Mouse (Mus musculus): Measurements from ENCODE around the gene Cntnap1. TPM values are rescaled to one million over a fixed set of nuclear protein-coding genes. Genes with fewer than 3 reads are reported as not detected.

Cntnap1 gene
- total and polyA plus RNA-seq, 2 experiments from 2014 or later = 3.2 to 15.0 TPM

- no peak overlapping the region for H3K9ac ChIP-seq (replicated peaks; ENCODE audit: low read length, poor library complexity, severe bottlenecking)
- 80% methylated on average over 14 of the region's 14 CpGs for WGBS
- H3K4me1 ChIP-seq (ENCODE audit: insufficient read depth, low read length) = 0 out of 2 replicates have a peak, but pooled peaks cover 3% of the 10 kb centered on the region
- no peak for TF ChIP-seq CTCF (IDR thresholded peaks at IDR 0.05)
- DNase-seq (ENCODE audit: low spot score) (no peak), ATAC-seq (ENCODE audit: low FRiP score) (no peak)
- H3K36me3 ChIP-seq (ENCODE audit: insufficient read depth, low read length) = peaks cover 46% of the 10 kb centered on the region
- no peak overlapping the region for H3K4me3 ChIP-seq (ENCODE audit: low read depth, low read length)
- no peaks in the 10 kb centered on the region for H3K9me3 ChIP-seq (ENCODE audit: low read length)
- H3K27me3 ChIP-seq (ENCODE audit: insufficient read depth, low read length) = 0 out of 2 replicates have a peak, but pooled peaks cover 5% of the 10 kb centered on the region
- H3K27ac ChIP-seq (ENCODE audit: low read depth, low read length) = no peak overlapping the region
- no peak overlapping the region for H3K4me2 ChIP-seq (ENCODE audit: low read depth, low read length, poor library complexity, severe bottlenecking)
These were observed 12.6 kb downstream of the Cntnap1 start for GRCm38 (mm10) chr11:101182771-101183517.

- WGBS = 89% methylated on average over 12 of the region's 12 CpGs
- Histone ChIP-seq H3K4me1 (ENCODE audit: insufficient read depth, low read length) (no peaks in the 10 kb centered on the region), H3K9ac (replicated peaks; ENCODE audit: low read length, poor library complexity, severe bottlenecking) (no peak overlapping the region), H3K4me3 (ENCODE audit: low read depth, low read length) (no peak overlapping the region), H3K9me3 (ENCODE audit: low read length) (no peaks in the 10 kb centered on the region), H3K4me2 (ENCODE audit: low read depth, low read length, poor library complexity, severe bottlenecking) (no peak overlapping the region), H3K27ac (ENCODE audit: low read depth, low read length) (no peak overlapping the region), H3K36me3 (ENCODE audit: insufficient read depth, low read length) (peaks cover 46% of the 10 kb centered on the region), H3K27me3 (ENCODE audit: insufficient read depth, low read length) (no peaks in the 10 kb centered on the region)
- no peak for TF ChIP-seq CTCF (IDR thresholded peaks at IDR 0.05)
- ATAC-seq (ENCODE audit: low FRiP score) (no peak), DNase-seq (ENCODE audit: low spot score) (no peak)
These were observed 14.7 kb downstream of the Cntnap1 start for GRCm38 (mm10) chr11:101184984-101185383.

DNA sequence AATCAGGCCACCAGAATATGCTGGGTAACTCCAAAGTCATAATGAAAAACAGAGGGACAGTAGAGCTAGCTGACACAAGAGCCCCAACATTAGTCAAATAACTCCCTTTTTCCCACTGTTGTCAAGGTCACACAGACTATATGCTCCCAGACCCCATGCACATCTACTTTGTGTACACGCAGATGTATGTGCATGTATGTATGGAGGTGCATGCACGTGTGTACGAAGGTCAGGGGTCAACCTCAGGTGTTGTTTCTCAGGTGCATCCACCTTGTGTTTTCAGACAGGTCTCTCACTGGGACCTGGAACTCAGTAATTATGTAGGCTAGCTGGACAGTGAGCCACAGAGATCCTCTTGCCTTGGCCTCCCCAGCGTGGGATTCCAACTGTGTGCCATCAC, 15.1 kb downstream of the Cntnap1 start:
- WGBS = 93% methylated on average over 4 of the region's 4 CpGs
- TF ChIP-seq CTCF (IDR thresholded peaks at IDR 0.05) = no peak
- Histone ChIP-seq H3K27ac (ENCODE audit: low read depth, low read length) (no peak overlapping the region), H3K4me3 (ENCODE audit: low read depth, low read length) (no peak overlapping the region), H3K4me2 (ENCODE audit: low read depth, low read length, poor library complexity, severe bottlenecking) (no peak overlapping the region), H3K36me3 (ENCODE audit: insufficient read depth, low read length) (peaks cover 46% of the 10 kb centered on the region), H3K9me3 (ENCODE audit: low read length) (no peaks in the 10 kb centered on the region), H3K27me3 (ENCODE audit: insufficient read depth, low read length) (no peaks in the 10 kb centered on the region), H3K9ac (replicated peaks; ENCODE audit: low read length, poor library complexity, severe bottlenecking) (no peak overlapping the region), H3K4me1 (ENCODE audit: insufficient read depth, low read length) (no peaks in the 10 kb centered on the region)
- DNase-seq (ENCODE audit: low spot score) (no peak), ATAC-seq (ENCODE audit: low FRiP score) (no peak)

GRCm38 (mm10) chr11:101186526-101187247, 16.4 kb downstream of the Cntnap1 start:
- no peak overlapping the region for H3K4me3 ChIP-seq (ENCODE audit: low read depth, low read length)
- DNase-seq (ENCODE audit: low spot score) (no peak), ATAC-seq (ENCODE audit: low FRiP score) (no peak)
- TF ChIP-seq CTCF (IDR thresholded peaks at IDR 0.05) = no peak
- H3K4me1 ChIP-seq (ENCODE audit: insufficient read depth, low read length) = no peaks in the 10 kb centered on the region
- no peak overlapping the region for H3K27ac ChIP-seq (ENCODE audit: low read depth, low read length)
- H3K9ac ChIP-seq (replicated peaks; ENCODE audit: low read length, poor library complexity, severe bottlenecking) = no peak overlapping the region
- WGBS = 83% methylated on average over 27 of the region's 27 CpGs
- no peak overlapping the region for H3K4me2 ChIP-seq (ENCODE audit: low read depth, low read length, poor library complexity, severe bottlenecking)
- H3K36me3 ChIP-seq (ENCODE audit: insufficient read depth, low read length) = peaks cover 46% of the 10 kb centered on the region
- H3K9me3 ChIP-seq (ENCODE audit: low read length) = no peaks in the 10 kb centered on the region
- no peaks in the 10 kb centered on the region for H3K27me3 ChIP-seq (ENCODE audit: insufficient read depth, low read length)

DNA sequence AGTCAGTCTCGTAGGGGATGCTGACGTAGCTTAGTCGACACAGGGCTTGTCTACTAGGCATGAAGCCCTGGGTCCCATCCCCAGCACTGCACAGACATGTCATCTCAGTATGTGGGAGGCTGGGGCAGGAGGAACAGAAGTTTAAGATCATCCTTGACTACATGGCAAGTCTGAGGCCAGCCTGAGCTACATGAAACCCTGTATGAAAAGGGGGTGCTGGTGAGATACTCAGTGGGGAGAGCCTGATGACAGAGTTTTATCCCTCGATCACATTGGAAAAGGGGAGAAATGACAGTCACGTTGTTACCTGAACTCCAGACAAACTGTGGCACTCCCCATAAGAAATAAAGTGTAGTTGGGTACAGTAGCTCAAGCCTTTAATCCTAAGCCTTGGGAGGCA, 17.2 kb downstream of the Cntnap1 start:
- 92% methylated on average over 5 of the region's 5 CpGs for WGBS
- Histone ChIP-seq H3K27me3 (ENCODE audit: insufficient read depth, low read length) (no peaks in the 10 kb centered on the region), H3K9me3 (ENCODE audit: low read length) (no peaks in the 10 kb centered on the region), H3K4me2 (ENCODE audit: low read depth, low read length, poor library complexity, severe bottlenecking) (no peak overlapping the region), H3K4me3 (ENCODE audit: low read depth, low read length) (no peak overlapping the region), H3K9ac (replicated peaks; ENCODE audit: low read length, poor library complexity, severe bottlenecking) (no peak overlapping the region), H3K36me3 (ENCODE audit: insufficient read depth, low read length) (peaks cover 39% of the 10 kb centered on the region), H3K27ac (ENCODE audit: low read depth, low read length) (no peak overlapping the region), H3K4me1 (ENCODE audit: insufficient read depth, low read length) (no peaks in the 10 kb centered on the region)
- no peak for TF ChIP-seq CTCF (IDR thresholded peaks at IDR 0.05)
- DNase-seq (ENCODE audit: low spot score) (no peak), ATAC-seq (ENCODE audit: low FRiP score) (no peak)
